Mouse (Mus musculus): Measurements from ENCODE around the gene Gm9857.

DNA sequence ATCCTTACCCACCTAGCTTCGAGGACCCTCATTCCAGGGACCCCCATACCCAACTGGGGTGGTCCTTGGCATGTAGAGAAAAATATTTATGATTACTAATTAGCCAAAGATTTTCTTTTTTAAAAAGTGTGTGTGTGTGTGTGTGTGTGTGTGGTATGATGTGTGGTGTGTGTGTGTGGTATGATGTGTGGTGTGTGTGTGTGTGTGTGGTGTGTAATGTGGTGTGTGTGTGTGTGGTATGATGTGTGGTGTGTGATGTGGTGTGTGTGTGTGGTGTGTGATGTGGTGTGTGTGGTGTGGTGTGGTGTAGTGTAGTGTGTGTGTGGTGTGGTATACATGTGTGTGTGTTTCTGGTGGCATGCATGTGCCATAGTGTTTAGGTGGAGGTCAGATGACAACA, 48.2 kb downstream of the Gm9857 start:
- TF ChIP-seq POLR2A (IDR thresholded peaks at IDR 0.05; ENCODE audit: borderline replicate concordance, low read depth, low read length) (no peak), CTCF (IDR thresholded peaks at IDR 0.05; ENCODE audit: low read depth, low read length) (no peak)

All from bone marrow macrophage, adult 2 months (primary cell).